Comparison of ENCODE assay signal across 7 mouse cellular contexts in the genomic region with DNA sequence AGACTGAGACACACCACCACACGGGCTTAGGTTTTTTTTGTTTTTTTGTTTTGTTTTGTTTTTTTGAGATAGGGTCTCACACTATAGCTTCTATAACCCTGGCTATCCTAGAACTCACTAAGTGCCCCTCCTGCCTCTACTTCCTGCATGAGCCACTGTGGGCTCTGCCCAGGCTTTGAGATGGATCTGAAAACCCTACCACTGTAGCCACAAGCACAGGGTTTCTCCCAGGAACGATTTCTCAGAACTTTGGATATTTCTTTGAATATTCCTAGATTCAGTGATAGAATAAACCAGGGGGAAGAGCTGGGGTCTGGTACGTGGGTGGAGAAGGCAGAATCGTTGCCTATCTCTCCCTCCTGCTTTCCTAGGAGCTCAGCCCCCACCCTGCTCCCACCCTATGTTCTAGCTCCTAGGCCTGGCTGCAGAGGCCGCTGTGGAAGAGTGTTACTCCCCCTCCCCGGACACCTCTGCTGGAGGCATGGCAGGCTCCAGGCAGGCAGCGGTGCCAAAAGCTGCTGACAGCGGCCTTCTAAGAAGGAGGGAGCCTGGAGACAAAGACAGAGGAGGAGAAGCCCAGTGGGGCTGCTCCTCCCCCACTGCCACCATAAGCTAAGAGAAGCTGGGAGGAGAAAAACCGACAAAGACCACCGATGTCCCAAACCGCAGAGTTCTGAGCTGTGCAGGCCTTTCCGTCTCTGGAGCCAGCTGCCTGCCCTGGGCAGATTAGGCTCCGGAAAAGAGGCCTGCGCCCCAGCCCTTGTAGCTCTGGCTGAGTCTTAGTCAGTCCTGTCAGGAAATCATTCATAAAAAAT. TPM values are rescaled to one million over a fixed set of nuclear protein-coding genes. Genes with fewer than 3 reads are reported as not detected.
DNase-seq lines count a peak whose midpoint lies in the region; ATAC-seq lines count a peak whose summit lies in the region.

No protein-coding gene starts in this region.

- no peaks in the 10 kb centered on the region for H3K9me3 ChIP-seq in hindbrain, embryonic 12.5 days (replicated peaks)

- H3K36me3 ChIP-seq in hindbrain, embryonic 12.5 days = no peaks in the 10 kb centered on the region; the same call in 1 of the 2 replicates

- H3K27me3 ChIP-seq in hindbrain, embryonic 12.5 days = no peaks in the 10 kb centered on the region

- H3K4me2 ChIP-seq in hindbrain, embryonic 12.5 days (replicated peaks) = no peak overlapping the region

- H3K9ac ChIP-seq in hindbrain, embryonic 12.5 days = peak overlapping the region; percentile 13

- DNase-seq in retina, postnatal 1 day = peak; percentile 51
- DNase-seq in retina, embryonic 14.5 days (ENCODE audit: low spot score) = no peak
- DNase-seq in embryo, embryonic 10.5 days (ENCODE audit: low spot score) = peak; percentile 53
- peak; percentile 71 for DNase-seq in lung, postnatal 10 days
- DNase-seq in thymus, postnatal 4 days = no peak
- no peak for DNase-seq in urinary bladder, adult 2 months (ENCODE audit: low spot score)

- peak; percentile 47; the same call in 1 of the 2 replicates for ATAC-seq in hindbrain, embryonic 12.5 days (ENCODE audit: low FRiP score)

- 15% methylated on average over 14 of the region's 14 CpGs for WGBS in hindbrain, embryonic 12.5 days

- no peak overlapping the region for H3K4me3 ChIP-seq in hindbrain, embryonic 12.5 days

- H3K27ac ChIP-seq in hindbrain, embryonic 12.5 days = peak overlapping the region; percentile 80

- H3K4me1 ChIP-seq in hindbrain, embryonic 12.5 days = peaks cover 18% of the 10 kb centered on the region

RNA-seq across cellular contexts. Expression of a gene that starts 21.9 kb away (rescaled TPM):
- polyA plus RNA-seq in hindbrain, embryonic 12.5 days (2016; fragmentation: Nextera tagmentation; extraction: Ambion mirVana) = 68.6 and 71.8 TPM in 2 replicates
- 33.4 TPM in 2 replicates for polyA plus RNA-seq in urinary bladder, adult 2 months (2012; rRNA removed)

RNA-seq across cellular contexts. Expression of a gene that starts 38.6 kb away (rescaled TPM):
- 9.5 and 9.7 TPM in 2 replicates for polyA plus RNA-seq in hindbrain, embryonic 12.5 days (2016; fragmentation: Nextera tagmentation; extraction: Ambion mirVana)
- polyA plus RNA-seq in urinary bladder, adult 2 months (2012; rRNA removed) = 2.0 and 2.5 TPM in 2 replicates

Comparison
In these comparisons a context has a peak if more than half of its experiments do, and no peak if none do; other contexts are left out.
1. DNase-seq: peak in retina, postnatal 1 day (single experiment), embryo, embryonic 10.5 days (single experiment) and lung, postnatal 10 days (single experiment); none in retina, embryonic 14.5 days (single experiment), thymus, postnatal 4 days (single experiment) and urinary bladder, adult 2 months (single experiment).